Mouse (Mus musculus) Muller cell, postnatal 12 days (primary cell): ENCODE measurements around the gene Dixdc1.

ENCODE experiments used
- DNase-seq: peaks from one replicate; pipeline ENCODE4 v3.0.0-alpha.2; 2015; ENCODE audit errors: inconsistent ontology term

The Dixdc1 gene

GRCm38 (mm10) chr9:50700921-50701691 is 38.2 kb downstream of the Dixdc1 start:
- DNase-seq = no peak

GRCm38 (mm10) chr9:50698418-50699409 is 40.6 kb downstream of the Dixdc1 start:
- peak; percentile 53 for DNase-seq

- DNase-seq = peak; percentile 84
Measured at GRCm38 (mm10) chr9:50697706-50698041, 41.6 kb downstream of the Dixdc1 start.

GRCm38 (mm10) chr9:50696851-50697705 is 42.2 kb downstream of the Dixdc1 start:
- DNase-seq = peak; percentile 25

GRCm38 (mm10) chr9:50695153-50695552 is 44.2 kb downstream of the Dixdc1 start:
- DNase-seq = no peak

- DNase-seq = no peak
Measured at GRCm38 (mm10) chr9:50693631-50694030, 45.7 kb downstream of the Dixdc1 start.

GRCm38 (mm10) chr9:50692626-50693580 is 46.4 kb downstream of the Dixdc1 start:
- no peak for DNase-seq

- DNase-seq = peak; percentile 31
Measured at GRCm38 (mm10) chr9:50686866-50687652, 52.3 kb downstream of the Dixdc1 start.

- no peak for DNase-seq
Measured at GRCm38 (mm10) chr9:50681727-50682126, 57.6 kb downstream of the Dixdc1 start.

GRCm38 (mm10) chr9:50679406-50679805 is 59.9 kb downstream of the Dixdc1 start:
- DNase-seq = no peak

- DNase-seq = no peak
Measured at GRCm38 (mm10) chr9:50674771-50675170, 64.5 kb downstream of the Dixdc1 start.

- peak; percentile 30 for DNase-seq
Measured at GRCm38 (mm10) chr9:50670690-50671089, 68.6 kb downstream of the Dixdc1 start.

GRCm38 (mm10) chr9:50667579-50668498 is 71.5 kb downstream of the Dixdc1 start:
- DNase-seq = no peak

- no peak for DNase-seq
Measured at GRCm38 (mm10) chr9:50666442-50666841, 72.9 kb downstream of the Dixdc1 start.

GRCm38 (mm10) chr9:50664826-50665225 is 74.5 kb downstream of the Dixdc1 start:
- no peak for DNase-seq

- DNase-seq = peak; percentile 35
Measured at GRCm38 (mm10) chr9:50660431-50660830, 78.9 kb downstream of the Dixdc1 start.

GRCm38 (mm10) chr9:50659392-50660217 is 79.7 kb downstream of the Dixdc1 start, which contains the start of gene Dlat:
TSS of gene Dlat (minus strand) at chr9:50659780.
- peak; percentile 91 for DNase-seq
